Mouse (Mus musculus): ENCODE measurements at regions not wholly inside any gene's neighbourhood (a gene's known extent, or its start where the extent isn't known, plus 50 kb on each side); places are given as distances from the start of the nearest gene placed in this dataset.

GRCm38 (mm10) chr17:51262946-51263345 is 83.8 kb upstream of the Tbc1d5 start:
- no peak for DNase-seq (ENCODE audit: low spot score in 2 of 2)

DNA sequence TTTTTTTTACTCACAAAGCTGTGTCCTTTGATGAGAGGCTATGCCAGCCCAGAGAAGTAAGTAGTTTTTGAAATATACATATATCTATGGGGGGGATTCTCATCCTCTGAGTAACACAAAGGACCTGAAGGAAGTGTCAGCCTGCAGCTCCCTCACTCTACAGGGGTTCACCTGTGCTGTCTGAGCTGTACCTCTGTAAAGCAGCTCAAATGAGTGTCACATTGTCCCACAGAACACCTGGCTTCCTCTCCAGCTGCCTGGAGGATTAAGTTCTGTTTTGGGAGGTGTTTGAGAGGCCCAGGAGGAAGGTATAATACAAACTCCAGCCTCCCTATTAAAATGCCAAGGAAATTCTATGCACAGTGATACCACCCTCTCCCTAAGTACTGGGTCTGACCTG is 83.3 kb upstream of the Tbc1d5 start:
- no peak for DNase-seq (ENCODE audit: low spot score in 2 of 2)

DNA sequence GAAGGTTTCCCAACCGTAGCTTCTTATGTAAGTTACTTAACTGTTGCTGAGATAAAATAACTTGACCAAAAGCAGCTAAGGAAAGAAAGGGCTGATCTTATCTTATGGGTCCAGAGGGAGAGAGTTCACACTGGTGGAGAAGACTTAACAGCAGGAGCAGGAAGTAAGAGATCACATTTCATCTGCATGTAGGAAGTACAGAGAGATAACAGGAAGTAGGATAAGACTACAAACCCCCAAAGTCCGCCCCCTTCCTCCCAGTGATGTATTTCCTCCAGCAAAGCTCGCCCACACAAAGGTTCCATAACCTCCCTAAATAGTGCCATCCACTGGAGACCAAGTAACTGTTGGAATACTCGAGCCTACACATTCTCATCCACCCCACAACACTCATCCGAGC is 79.2 kb upstream of the Tbc1d5 start:
- DNase-seq (ENCODE audit: low spot score in 2 of 2): no peak

- DNase-seq (ENCODE audit: low spot score in 2 of 2): no peak
Observed at GRCm38 (mm10) chr17:51248543-51248942, 69.4 kb upstream of the Tbc1d5 start.

- DNase-seq (ENCODE audit: low spot score in 2 of 2): no peak
Observed at GRCm38 (mm10) chr17:51246038-51246437, 66.9 kb upstream of the Tbc1d5 start.

DNA sequence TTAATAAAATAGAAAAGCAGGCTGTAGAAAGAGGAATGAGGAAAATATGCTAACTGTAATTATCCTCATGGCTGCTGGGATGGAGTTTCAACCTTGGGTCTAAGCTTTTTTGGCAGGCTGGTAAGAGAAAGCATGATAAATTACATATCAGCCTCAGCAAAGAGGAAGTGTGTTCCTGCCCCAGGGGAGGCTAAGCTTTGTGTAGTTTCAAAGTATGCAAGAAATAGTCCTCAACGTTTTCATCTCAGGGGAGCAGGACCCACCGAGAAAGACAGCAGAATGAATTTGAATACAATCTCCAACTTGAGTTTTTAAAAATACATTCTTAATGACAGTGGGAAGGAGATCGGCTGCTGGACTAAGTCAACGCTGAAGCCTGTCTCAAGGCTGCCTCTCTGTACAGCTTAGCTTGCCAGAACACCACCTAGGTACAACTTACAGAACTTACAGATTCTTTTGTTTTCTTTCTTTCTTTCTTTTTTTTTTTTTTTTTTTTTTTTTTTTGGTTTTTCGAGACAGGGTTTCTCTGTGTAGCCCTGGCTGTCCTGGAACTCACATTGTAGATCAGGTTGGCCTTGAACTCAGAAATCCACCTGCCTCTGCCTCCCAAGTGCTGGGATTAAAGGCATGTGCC is 61.3 kb upstream of the Tbc1d5 start:
- DNase-seq (ENCODE audit: low spot score in 2 of 2): no peak

DNA sequence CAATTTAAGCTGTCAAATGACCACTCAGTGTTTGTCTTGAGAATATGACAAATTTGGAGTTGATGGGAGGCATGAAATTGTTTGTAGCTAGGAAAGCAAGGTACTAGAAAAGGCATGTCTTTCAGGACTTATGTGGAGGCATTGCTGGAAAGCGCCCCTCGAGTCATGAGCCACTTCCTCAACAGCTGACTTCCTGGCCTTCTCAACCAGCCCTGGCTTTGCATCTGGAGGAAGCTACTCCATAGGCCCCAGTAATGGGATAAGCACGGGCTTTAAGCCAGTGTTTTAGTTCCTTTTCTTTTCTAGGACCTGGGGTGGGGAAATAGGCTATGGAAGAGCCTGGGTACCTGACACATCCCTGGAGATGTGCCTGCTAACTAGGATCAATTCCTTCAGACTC is 60.3 kb upstream of the Tbc1d5 start:
- DNase-seq (ENCODE audit: low spot score in 2 of 2): no peak
